Mouse (Mus musculus) liver, postnatal 0 days (tissue): ENCODE results near the gene Oog3. TPM values are rescaled to one million over a fixed set of nuclear protein-coding genes. Genes with fewer than 3 reads are reported as not detected.

Source experiments
- ATAC-seq: fragments of 200-750 bp; cut with Nextera tagmentation; 2 replicates; pipeline ENCODE4 v1.8.0; 2017; ENCODE audit warnings: mild to moderate bottlenecking, moderate library complexity
- DNase-seq: peaks from one replicate; pipeline ENCODE4 v3.0.0-alpha.2; 2016
- H3K27ac ChIP-seq: fragments of 300-500 bp; sonication (generic); 2 replicates; pipeline ENCODE4 v1.5.1; 2014; ENCODE audit warnings: antibody characterized with exemption, moderate library complexity, mild to moderate bottlenecking, low read depth
- H3K27me3 ChIP-seq: fragments of 300-500 bp; sonication (generic); 2 replicates; pipeline ENCODE4 v1.6.1; 2014; ENCODE audit warnings: low read length, control low read depth, mixed read lengths; ENCODE audit not compliant: insufficient read depth
- H3K36me3 ChIP-seq: fragments of 300-500 bp; sonication (generic); replicated peaks from 2 replicates; pipeline ENCODE4 v1.6.1; 2014; ENCODE audit warnings: mild to moderate bottlenecking, control low read depth, low read length, moderate library complexity, mixed read lengths; ENCODE audit not compliant: insufficient read depth
- H3K4me1 ChIP-seq: fragments of 300-500 bp; sonication (generic); 2 replicates; pipeline ENCODE4 v1.6.1; 2014; ENCODE audit warnings: antibody characterized with exemption, mild to moderate bottlenecking, control low read depth; ENCODE audit not compliant: insufficient read depth
- H3K4me2 ChIP-seq: fragments of 300-500 bp; sonication (generic); 2 replicates; pipeline ENCODE4 v1.6.1; 2014; ENCODE audit warnings: low read depth, mild to moderate bottlenecking, low read length, moderate library complexity, mixed read lengths
- H3K4me3 ChIP-seq: fragments of 300-500 bp; sonication (generic); 2 replicates; pipeline ENCODE4 v1.5.1; 2014; ENCODE audit warnings: low read depth, low read length
- H3K9ac ChIP-seq: fragments of 300-500 bp; sonication (generic); replicated peaks from 2 replicates; pipeline ENCODE4 v1.6.1; 2014; ENCODE audit warnings: mild to moderate bottlenecking, moderate library complexity
- H3K9me3 ChIP-seq: fragments of 300-500 bp; sonication (generic); 2 replicates; pipeline ENCODE4 v1.6.1; 2016; ENCODE audit warnings: mild to moderate bottlenecking, control low read depth, low read length, mixed read lengths
- CTCF ChIP-seq: sonication (generic); IDR thresholded peaks from 2 replicates; pipeline ENCODE4 v1.5.1; 2016; ENCODE audit warnings: antibody characterized with exemption, low read depth
- EP300 ChIP-seq: IDR thresholded peaks from 2 replicates; pipeline ENCODE4 v1.6.1; 2016; ENCODE audit warnings: antibody characterized with exemption, low read depth, mild to moderate bottlenecking
- WGBS: fragments of 180-500 bp; shearing (Covaris S2); extraction: QIAGEN DNeasy Blood & Tissue Kit; methylation state at CpG from one replicate; pipeline ENCODE4 v1.1.7; 2014; ENCODE audit not compliant: insufficient replicate concordance; 5-methylcytosine and 5-hydroxymethylcytosine counted together
- polyA plus RNA-seq: library from polyadenylated mRNA; unstranded; fragments of >200 nt; fragmentation: Nextera tagmentation; extraction: Ambion mirVana; gene quantifications from 2 replicates; pipeline ENCODE4 v1.2.1, GENCODE M21; 2015

The Oog3 gene
- not detected in 2 replicates for polyA plus RNA-seq

GRCm38 (mm10) chr4:144162563-144162962, at the start of gene Oog3:
Gene Oog3 (minus strand): TSS chr4:144162663.
- H3K27me3 ChIP-seq: no peaks in the 10 kb centered on the region
- no peaks in the 10 kb centered on the region for H3K4me1 ChIP-seq
- TF ChIP-seq CTCF: no peak
- TF ChIP-seq EP300: no peak
- no peak within 1 kb of the TSS for H3K4me3 ChIP-seq
- no peak within 1 kb of the TSS for H3K4me2 ChIP-seq
- no peaks in the 10 kb centered on the region for H3K36me3 ChIP-seq
- H3K9me3 ChIP-seq: peaks cover 5% of the 10 kb centered on the region; the same call in 1 of the 2 replicates
- ATAC-seq (no peak), DNase-seq (no peak)
- no peak within 1 kb of the TSS for H3K27ac ChIP-seq
- WGBS: 76% methylated on average over 1 of the region's 1 CpGs
- H3K9ac ChIP-seq: no peak within 1 kb of the TSS

- DNase-seq (no peak), ATAC-seq (no peak)
- 16% methylated on average over 1 of the region's 1 CpGs for WGBS
- H3K36me3 ChIP-seq: no peaks in the 10 kb centered on the region
- no peaks in the 10 kb centered on the region for H3K4me1 ChIP-seq
- no peak within 1 kb of the TSS for H3K9ac ChIP-seq
- no peak within 1 kb of the TSS for H3K4me3 ChIP-seq
- no peaks in the 10 kb centered on the region for H3K27me3 ChIP-seq
- no peaks in the 10 kb centered on the region; the same call in 1 of the 2 replicates for H3K9me3 ChIP-seq
- H3K27ac ChIP-seq: no peak within 1 kb of the TSS
- no peak within 1 kb of the TSS for H3K4me2 ChIP-seq
- no peak for TF ChIP-seq CTCF
- TF ChIP-seq EP300: no peak
Observed at GRCm38 (mm10) chr4:144190419-144190818, 28.0 kb upstream of the Oog3 start, which contains the start of gene Oog2. Gene Oog2 (plus strand): TSS chr4:144190719.

Other genes with a start within 250 kb of the Oog3 start
- gene Pramef25, start 211.6 kb downstream of the Oog3 start, polyA plus RNA-seq: not detected in 2 replicates
- gene Gm13101, start 195.7 kb downstream of the Oog3 start, polyA plus RNA-seq: not detected in 2 replicates
- not detected in 2 replicates for gene Pramef17, start 168.3 kb downstream of the Oog3 start, polyA plus RNA-seq
- gene Pramel4, start 103.5 kb downstream of the Oog3 start, polyA plus RNA-seq: not detected in 2 replicates
- gene Gm13102, start 56.2 kb downstream of the Oog3 start, polyA plus RNA-seq: not detected in 2 replicates
- gene Oog2, start 28.1 kb upstream of the Oog3 start, polyA plus RNA-seq: not detected in 2 replicates
- not detected in 2 replicates for gene C87977, start 50.7 kb upstream of the Oog3 start, polyA plus RNA-seq
- gene Pramel5, start 117.8 kb upstream of the Oog3 start, polyA plus RNA-seq: not detected in 2 replicates
- not detected in 2 replicates for gene Gm13128, start 167.6 kb upstream of the Oog3 start, polyA plus RNA-seq
- not detected in 2 replicates for gene Gm13119, start 195.3 kb upstream of the Oog3 start, polyA plus RNA-seq
- not detected in 2 replicates for gene Pramef20, start 215.3 kb upstream of the Oog3 start, polyA plus RNA-seq
- gene Pramef12, start 245.8 kb upstream of the Oog3 start, polyA plus RNA-seq: not detected in 2 replicates